Mouse (Mus musculus) layer of hippocampus, adult 8-10 months (tissue): ENCODE results near the gene Bex2. TPM values are rescaled to one million over a fixed set of nuclear protein-coding genes. Genes with fewer than 3 reads are reported as not detected.

Source experiments
- total RNA-seq, 4 experiments: library from RNA; stranded (reverse); gene quantifications; 2 replicates each; pipeline ENCODE4 v1.2.4; 2022

Gene Bex2
- total RNA-seq, 4 experiments from 2014 or later = 274 to 337 (median 308) TPM

Other genes starting within 250 kb of the Bex2 start
- gene Gprasp2, start 229.2 kb downstream of the Bex2 start, total RNA-seq = 100 to 1,000 TPM; 190 to 236 (median 213) TPM
- 10 to 100 TPM; 59.6 to 66.4 (median 64.4) TPM for gene Arxes2, start 74.4 kb downstream of the Bex2 start, total RNA-seq
- gene Arxes1, start 34.9 kb downstream of the Bex2 start, total RNA-seq = 10 to 100 TPM; 26.7 to 40.5 (median 33.8) TPM
- gene Nxf3, start 17.0 kb upstream of the Bex2 start, total RNA-seq = not detected
- 10 to 100 TPM; 16.9 to 22.5 (median 19.1) TPM for gene Bex4, start 70.8 kb upstream of the Bex2 start, total RNA-seq
- 10 to 100 TPM; 30.2 to 41.4 (median 34.4) TPM for gene Tceal8, start 104.1 kb upstream of the Bex2 start, total RNA-seq
- gene Tceal5, start 135.6 kb upstream of the Bex2 start, total RNA-seq = 100 to 1,000 TPM in 2 of 4 experiments, 10 to 100 TPM in 2; 74.5 to 139 (median 105) TPM
- 1 to 10 TPM in 3 of 4 experiments, under 1 TPM in 1; 0.67 to 2.5 (median 2.0) TPM for gene Tceal7, start 146.5 kb upstream of the Bex2 start, total RNA-seq
- gene Bex1, start 147.3 kb upstream of the Bex2 start, total RNA-seq = 10 to 100 TPM; 73.8 to 81.8 (median 79.0) TPM
- 10 to 100 TPM; 94.0 to 97.6 (median 95.5) TPM for gene Tceal9, start 176.8 kb upstream of the Bex2 start, total RNA-seq
- 100 to 1,000 TPM; 218 to 305 (median 262) TPM for gene Bex3, start 202.0 kb upstream of the Bex2 start, total RNA-seq